Mouse (Mus musculus) cortical plate, adult 2 months (tissue): ENCODE results near the gene Sh3gl3.

Experiments used
- CTCF ChIP-seq: fragments of 200-500 bp; IDR thresholded peaks from 2 replicates; pipeline ENCODE4 v1.5.1; 2011; ENCODE audit warnings: mild to moderate bottlenecking, control low read depth, low read length; ENCODE audit not compliant: insufficient read depth; ENCODE audit errors: extremely low read depth
- POLR2A ChIP-seq: fragments of 200-500 bp; IDR thresholded peaks from 2 replicates; pipeline ENCODE4 v1.6.1; 2011; ENCODE audit warnings: mild to moderate bottlenecking, low read length, control low read depth; ENCODE audit not compliant: insufficient read depth; ENCODE audit errors: extremely low read depth

- TF ChIP-seq CTCF (no peak), POLR2A (no peak)
Observed at GRCm38 (mm10) chr7:82346706-82347105, 173.1 kb downstream of the Sh3gl3 start.
